Mouse (Mus musculus): ENCODE measurements around the gene Efhc2.

The Efhc2 gene

GRCm38 (mm10) chrX:17319126-17319583 is at the start of gene Efhc2:
Gene Efhc2, minus strand, starts transcription at chrX:17319368.
- DNase-seq = peak; percentile 57 to 72

GRCm38 (mm10) chrX:17365114-17365513 is 45.9 kb upstream of the Efhc2 start:
- DNase-seq = no peak

DNA sequence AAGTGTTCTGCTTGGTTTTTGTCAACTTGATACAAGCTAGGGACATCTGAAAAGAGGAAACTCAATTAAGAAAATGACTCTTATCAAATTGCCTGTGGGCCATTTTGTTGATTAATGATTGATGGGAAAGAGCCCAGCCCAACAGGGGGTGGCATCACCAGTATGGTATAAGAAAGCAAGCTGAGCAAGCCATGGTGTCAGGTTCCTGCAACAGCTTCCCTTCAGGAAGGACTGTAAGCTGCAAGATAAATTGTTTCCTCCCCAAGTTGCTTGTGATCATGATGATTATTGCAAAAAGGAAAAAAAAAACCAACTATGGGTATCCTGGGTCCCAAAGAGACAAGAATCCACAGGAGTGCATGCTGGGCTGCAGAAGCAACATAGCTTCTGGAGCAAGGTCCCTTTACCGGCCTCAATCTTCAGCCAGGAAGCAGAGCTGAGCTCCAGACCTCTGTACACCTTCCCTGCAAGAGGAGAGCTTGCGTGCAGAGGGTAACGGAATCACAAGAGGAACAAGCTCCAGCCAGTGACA is 18.8 kb downstream of the Efhc2 start:
- no peak for DNase-seq

GRCm38 (mm10) chrX:17283899-17284298 is 35.3 kb downstream of the Efhc2 start:
- no peak for DNase-seq

GRCm38 (mm10) chrX:17225141-17225540 is 94.0 kb downstream of the Efhc2 start:
- DNase-seq = peak; percentile 13 to 17

GRCm38 (mm10) chrX:17217451-17217850 is 101.7 kb downstream of the Efhc2 start:
- DNase-seq = peak; percentile 5 to 21

- no peak for DNase-seq
These were observed 105.7 kb downstream of the Efhc2 start for GRCm38 (mm10) chrX:17213515-17213914.

- no peak for DNase-seq
These were observed 143.4 kb downstream of the Efhc2 start for GRCm38 (mm10) chrX:17175748-17176147.

DNA sequence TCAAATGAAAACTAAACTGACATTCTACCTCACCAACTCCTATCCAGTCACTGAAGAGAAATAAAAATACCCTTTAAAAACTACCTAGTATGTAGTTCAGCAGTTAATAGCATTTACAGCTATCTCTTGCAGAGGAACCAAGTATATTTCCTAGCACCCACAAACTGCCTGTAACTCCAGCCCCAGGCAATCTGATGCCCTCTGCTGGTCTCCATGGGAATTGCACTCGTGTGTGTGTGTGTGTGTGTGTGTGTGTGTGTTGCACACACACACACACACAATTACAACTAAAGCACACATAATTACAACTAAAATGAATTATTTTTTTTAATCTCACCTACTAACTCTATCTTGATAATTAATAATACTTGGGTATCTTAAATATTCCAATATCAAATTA is 153.5 kb downstream of the Efhc2 start:
- no peak for DNase-seq
